Mouse (Mus musculus) embryo, embryonic 10 days (tissue): ENCODE measurements at regions not wholly inside any gene's neighbourhood (a gene's known extent, or its start where the extent isn't known, plus 50 kb on each side); places are given as distances from the start of the nearest gene placed in this dataset.
A peak's percentile ranks its signal among the peaks of the same experiment; 100 is the strongest.

Experiments used
- DNase-seq: peaks from one replicate; pipeline ENCODE4 v3.0.0-alpha.2; 2015; ENCODE audit warnings: low spot score

GRCm38 (mm10) chr4:69255826-69256753 lies 301.9 kb upstream of the Brinp1 start:
- peak; percentile 3 for DNase-seq
